Comparison of ENCODE assay signal across 16 mouse cellular contexts in the genomic region with DNA sequence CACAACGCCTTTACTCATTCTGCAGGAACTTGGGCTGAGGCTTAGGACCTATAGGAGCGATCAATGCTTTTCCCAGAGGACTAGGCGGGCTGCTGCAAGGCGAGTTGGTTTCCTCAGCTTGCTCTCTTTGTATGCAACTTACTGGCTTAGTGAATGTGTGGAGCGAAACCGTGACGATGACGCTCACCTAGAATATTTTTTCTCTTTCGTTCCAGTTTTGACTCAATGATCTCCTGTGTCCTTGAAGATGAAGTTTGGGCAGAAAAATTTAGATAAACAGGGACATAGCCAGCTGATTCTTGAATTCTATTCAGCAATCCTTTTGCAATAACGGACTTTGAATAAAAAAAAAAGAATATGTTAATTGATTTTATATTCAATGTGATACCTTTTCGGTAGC.
"Had no signal": no experiment of that assay in that cellular context is flagged by ENCODE, and none has a peak within 500 bp of the region (broad histone marks: within the 10 kb centered on the region; RNA-seq: fewer than 3 reads in every experiment).

No protein-coding gene starts in this region.

- H3K9me3 ChIP-seq: neural tube, embryonic 12.5 days; neural tube, embryonic 13.5 days; neural tube, embryonic 15.5 days; stomach, embryonic 15.5 days had no signal

- H3K27me3 ChIP-seq: neural tube, embryonic 12.5 days; neural tube, embryonic 13.5 days; neural tube, embryonic 15.5 days; stomach, embryonic 15.5 days had no signal

- H3K4me1 ChIP-seq: neural tube, embryonic 12.5 days; neural tube, embryonic 13.5 days; neural tube, embryonic 15.5 days; stomach, embryonic 15.5 days had no signal

- H3K36me3 ChIP-seq: neural tube, embryonic 12.5 days; neural tube, embryonic 13.5 days; neural tube, embryonic 15.5 days; stomach, embryonic 15.5 days had no signal

- H3K4me2 ChIP-seq: neural tube, embryonic 12.5 days; neural tube, embryonic 13.5 days; neural tube, embryonic 15.5 days; stomach, embryonic 15.5 days had no signal

- H3K4me3 ChIP-seq: neural tube, embryonic 12.5 days; neural tube, embryonic 13.5 days; neural tube, embryonic 15.5 days; stomach, embryonic 15.5 days had no signal

- H3K9ac ChIP-seq: neural tube, embryonic 12.5 days; neural tube, embryonic 13.5 days; neural tube, embryonic 15.5 days; stomach, embryonic 15.5 days had no signal

- DNase-seq: right cerebral cortex, adult 18-20 months; right cerebral cortex, postnatal 14 days; right cerebral cortex, postnatal 25 days; right cerebral cortex, postnatal 4 days; spleen, adult 18-20 months; thymus, adult 18-20 months; thymus, adult 2 months; thymus, postnatal 14 days; thymus, postnatal 25 days; thymus, postnatal 36 days; thymus, postnatal 4 days had no signal

- H3K27ac ChIP-seq: neural tube, embryonic 12.5 days; neural tube, embryonic 13.5 days; neural tube, embryonic 15.5 days; stomach, embryonic 15.5 days; stomach, postnatal 0 days had no signal
